Mouse (Mus musculus): ENCODE measurements around the gene Rfx7.
A peak's percentile ranks its signal among the peaks of the same experiment; 100 is the strongest.
"Not testable (repeated sequence)": the region's sequence is repeated elsewhere in the genome, so short reads cannot be mapped to it uniquely, and the experiment has no call there.

Rfx7 gene

DNA sequence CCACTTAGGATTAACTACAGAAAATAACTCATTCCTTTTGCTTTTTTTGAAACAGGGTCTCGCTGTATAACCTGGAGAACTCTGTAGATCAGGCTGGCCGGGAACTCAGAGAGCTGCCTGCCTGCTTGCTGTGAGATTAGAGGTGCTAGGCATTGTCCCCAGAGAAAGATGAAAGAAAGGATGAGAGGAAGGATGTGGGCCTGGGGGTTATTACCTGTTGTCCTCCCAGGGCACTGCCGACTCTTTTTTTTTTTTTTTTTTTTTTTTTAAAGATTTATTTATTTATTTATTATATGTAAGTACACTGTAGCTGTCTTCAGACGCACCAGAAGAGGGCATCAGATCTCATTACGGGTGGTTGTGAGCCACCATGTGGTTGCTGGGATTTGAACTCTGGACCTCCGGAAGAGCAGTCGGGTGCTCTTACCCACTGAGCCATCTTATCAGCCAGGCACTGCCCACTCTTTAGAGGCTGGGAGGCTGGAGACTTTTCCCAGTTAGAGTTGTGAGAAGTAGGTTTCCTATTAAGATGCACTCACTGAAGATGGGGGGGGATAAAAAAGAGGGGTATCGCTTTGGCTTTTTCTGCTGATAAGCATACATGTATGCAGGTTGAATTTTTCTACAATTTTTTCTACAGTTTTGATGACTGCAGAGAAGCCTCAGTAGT lies 134.4 kb downstream of the Rfx7 start:
- DNase-seq: not testable (repeated sequence)

DNA sequence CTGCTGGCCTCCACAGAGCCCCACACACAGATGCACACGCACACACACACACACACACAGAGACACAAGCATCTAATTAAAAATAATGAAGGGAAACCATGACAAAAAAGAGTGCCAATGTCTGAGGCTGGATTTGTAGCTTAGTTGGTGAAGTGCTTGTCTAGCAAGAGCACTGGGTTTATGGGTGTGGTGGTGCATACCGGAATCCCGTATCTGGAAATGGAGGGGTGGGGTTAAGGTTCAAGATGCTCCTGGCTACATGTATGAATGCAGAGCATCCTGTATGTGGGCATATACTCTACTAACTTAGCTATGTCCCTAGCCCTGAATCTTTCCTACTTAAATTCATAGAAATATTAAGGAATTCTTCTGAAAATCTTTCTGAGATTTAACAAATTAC lies 135.1 kb downstream of the Rfx7 start:
- no peak for DNase-seq

DNA sequence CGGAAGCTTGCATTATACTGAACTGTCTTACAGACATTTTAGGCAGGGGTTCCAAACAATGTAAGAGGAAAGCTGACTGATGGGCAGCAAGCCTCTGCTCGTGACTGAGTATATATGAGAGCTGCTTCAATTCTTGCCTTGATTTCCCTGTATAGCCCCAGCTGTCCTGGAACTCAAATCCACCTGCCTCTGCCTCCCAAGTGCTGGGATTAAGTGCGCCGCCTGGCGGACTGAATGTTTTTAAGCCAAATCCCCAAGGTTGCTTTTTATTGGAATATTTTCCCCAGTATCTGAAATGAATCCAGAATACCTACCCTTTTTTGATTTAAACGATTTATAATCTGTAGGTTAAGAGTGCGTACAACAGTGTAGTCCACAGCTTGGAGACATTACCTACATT lies 137.3 kb downstream of the Rfx7 start:
- DNase-seq: no peak

DNA sequence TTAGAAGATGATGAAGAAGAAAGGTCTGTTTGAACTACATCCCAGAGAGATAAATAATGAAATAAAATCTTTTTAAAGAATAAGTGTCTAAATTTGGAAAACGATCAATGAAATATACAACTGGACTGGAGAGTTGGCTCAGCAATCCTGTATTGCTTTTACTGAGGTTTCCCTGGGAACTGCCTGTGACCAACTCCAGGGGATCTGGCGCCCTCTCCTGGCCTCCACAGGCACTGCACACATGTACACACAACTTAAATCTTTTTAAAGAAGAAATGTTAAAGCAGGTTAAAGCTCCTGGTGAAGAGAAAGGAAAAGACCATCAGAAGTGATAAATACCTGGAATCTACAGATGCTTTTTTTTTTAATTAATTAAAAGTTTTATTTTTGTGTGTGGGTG lies 140.3 kb downstream of the Rfx7 start:
- peak; percentile 86 for DNase-seq
